11 mouse cellular contexts compared by ENCODE assay signal in genomic region chr7:109841618-109842418, GRCm38 (mm10). TPM values are rescaled to one million over a fixed set of nuclear protein-coding genes. Genes with fewer than 3 reads are reported as not detected.
A peak's percentile ranks its signal among the peaks of the same experiment; 100 is the strongest.
DNase-seq lines count a peak whose midpoint lies in the region; ATAC-seq and TF ChIP-seq lines count a peak whose summit lies in the region.
"Had no signal": no experiment of that assay in that cellular context is flagged by ENCODE, and none has a peak within 500 bp of the region (broad histone marks: within the 10 kb centered on the region; RNA-seq: fewer than 3 reads in every experiment).

No protein-coding gene starts in this region.

- no peak overlapping the region for H3K27ac ChIP-seq in heart, embryonic 12.5 days (ENCODE audit: poor library complexity, severe bottlenecking)
- peak overlapping the region in 1 of 2 experiments; percentile 58; a peak in 2 of 4 replicates for H3K27ac ChIP-seq in heart, embryonic 14.5 days (replicated peaks in 1 of 2; ENCODE audit: control insufficient read depth in 1 of 2, insufficient read depth in 1 of 2, low read depth in 2 of 2, low read length in 2 of 2)
- H3K27ac ChIP-seq in kidney, embryonic 14.5 days (ENCODE audit: low read depth, low read length) = no peak overlapping the region
- H3K27ac ChIP-seq: kidney, postnatal 0 days; stomach, embryonic 15.5 days had no signal

- no peak for TF ChIP-seq CTCF in brain, embryonic 14.5 days (IDR thresholded peaks at IDR 0.05; ENCODE audit: borderline replicate concordance, extremely low read depth, insufficient read depth, insufficient read length)

- peaks cover 24% of the 10 kb centered on the region for H3K4me1 ChIP-seq in heart, embryonic 12.5 days (replicated peaks)
- H3K4me1 ChIP-seq in heart, embryonic 14.5 days (ENCODE audit: control insufficient read depth in 2 of 2, insufficient read depth in 2 of 2, low read length in 2 of 2) = peaks cover 14 to 38% of the 10 kb centered on the region in 2 experiments
- H3K4me1 ChIP-seq in kidney, embryonic 14.5 days (ENCODE audit: control insufficient read depth, insufficient read depth, low read length) = no peaks in the 10 kb centered on the region
- H3K4me1 ChIP-seq: megakaryocyte, embryonic 14.5 days; stomach, embryonic 15.5 days had no signal

- ATAC-seq in heart, embryonic 12.5 days (ENCODE audit: insufficient number of reproducible peaks, low FRiP score) = no peak
- peak; percentile 84 for ATAC-seq in heart, embryonic 14.5 days (ENCODE audit: insufficient number of reproducible peaks, insufficient read depth, low FRiP score, low read depth)
- ATAC-seq in megakaryocyte, adult 5-6 weeks (ENCODE audit: poor library complexity, severe bottlenecking) = no peak
- ATAC-seq in kidney, embryonic 14.5 days (ENCODE audit: low FRiP score, low TSS enrichment) = no peak

- H3K9ac ChIP-seq in heart, embryonic 12.5 days = no peak overlapping the region
- no peak overlapping the region for H3K9ac ChIP-seq in heart, embryonic 14.5 days (ENCODE audit: low read length)
- H3K9ac ChIP-seq in kidney, embryonic 14.5 days (ENCODE audit: low read depth, low read length) = no peak overlapping the region
- H3K9ac ChIP-seq: stomach, embryonic 15.5 days had no signal

- H3K4me3 ChIP-seq in heart, embryonic 12.5 days = no peak overlapping the region
- H3K4me3 ChIP-seq in heart, embryonic 14.5 days (ENCODE audit: control insufficient read depth in 1 of 2, insufficient read depth in 1 of 2, low read depth in 1 of 2, low read length in 2 of 2) = no peak overlapping the region
- H3K4me3 ChIP-seq in kidney, embryonic 14.5 days (ENCODE audit: low read length) = no peak overlapping the region
- H3K4me3 ChIP-seq: megakaryocyte, embryonic 14.5 days; stomach, embryonic 15.5 days had no signal

- peak; percentile 33 for DNase-seq in heart, adult 8-10 months (ENCODE audit: low spot score)
- peak; percentile 95 for DNase-seq in brain, embryonic 14.5 days (ENCODE audit: low read depth)
- peak; percentile 98 for DNase-seq in left cerebral cortex, postnatal 4 days
- no peak for DNase-seq in liver

- TF ChIP-seq POLR2A in brain, embryonic 14.5 days (IDR thresholded peaks at IDR 0.05; ENCODE audit: borderline replicate concordance, extremely low read depth, insufficient read depth, insufficient read length, poor library complexity, severe bottlenecking) = no peak

- intact Hi-C loops in left cerebral cortex, postnatal 4 days (cut with DNase I) = no loop called here

- no peak overlapping the region for H3K4me2 ChIP-seq in heart, embryonic 12.5 days
- no peak overlapping the region for H3K4me2 ChIP-seq in heart, embryonic 14.5 days (ENCODE audit: low read length)
- H3K4me2 ChIP-seq in kidney, embryonic 14.5 days (replicated peaks; ENCODE audit: low read depth, low read length) = no peak overlapping the region
- H3K4me2 ChIP-seq: stomach, embryonic 15.5 days had no signal

- no peaks in the 10 kb centered on the region for H3K27me3 ChIP-seq in heart, embryonic 12.5 days (replicated peaks)
- no peaks in the 10 kb centered on the region for H3K27me3 ChIP-seq in heart, embryonic 14.5 days (ENCODE audit: control insufficient read depth, insufficient read depth, low read length)
- no peaks in the 10 kb centered on the region for H3K27me3 ChIP-seq in kidney, embryonic 14.5 days (ENCODE audit: control insufficient read depth, insufficient read depth, low read length)
- H3K27me3 ChIP-seq: stomach, embryonic 15.5 days had no signal

- no peaks in the 10 kb centered on the region for H3K9me3 ChIP-seq in heart, embryonic 12.5 days (replicated peaks)
- H3K9me3 ChIP-seq in heart, embryonic 14.5 days (ENCODE audit: control insufficient read depth, low read length) = no peaks in the 10 kb centered on the region
- no peaks in the 10 kb centered on the region for H3K9me3 ChIP-seq in kidney, embryonic 14.5 days (ENCODE audit: control insufficient read depth, low read length)
- H3K9me3 ChIP-seq: stomach, embryonic 15.5 days had no signal

- no peaks in the 10 kb centered on the region for H3K36me3 ChIP-seq in heart, embryonic 12.5 days
- H3K36me3 ChIP-seq in heart, embryonic 14.5 days (ENCODE audit: control insufficient read depth, insufficient read depth, low read length) = 0 out of 2 replicates have a peak, but pooled peaks cover 3% of the 10 kb centered on the region
- no peaks in the 10 kb centered on the region for H3K36me3 ChIP-seq in kidney, embryonic 14.5 days (ENCODE audit: control insufficient read depth, insufficient read depth, low read length)
- H3K36me3 ChIP-seq: stomach, embryonic 15.5 days had no signal

- WGBS in heart, embryonic 12.5 days = 78% methylated on average over 13 of the region's 13 CpGs
- 60% methylated on average over 13 of the region's 13 CpGs for WGBS in heart, embryonic 14.5 days
- 91% methylated on average over 13 of the region's 13 CpGs for WGBS in kidney, embryonic 14.5 days

RNA-seq across cellular contexts. Expression of gene Scube2, which starts 23.7 kb away (rescaled TPM):
- total RNA-seq in heart, adult 8-10 months (2022) = 10 to 100 TPM; 24.5 to 32.4 (median 28.6) TPM
- 9.3 and 10.1 TPM in 2 replicates for polyA plus RNA-seq in heart, embryonic 12.5 days (2016; fragmentation: Nextera tagmentation; extraction: Ambion mirVana)
- 0.35 and 1.5 TPM in 2 replicates for polyA plus RNA-seq in brain, embryonic 14.5 days (2012; rRNA removed)
- 12.2 and 12.4 TPM in 2 replicates for polyA plus RNA-seq in heart, embryonic 14.5 days (2014; fragmentation: Nextera tagmentation; extraction: Ambion mirVana)
- 1 to 10 TPM in 1 of 2 experiments, under 1 TPM in 1; 0.74 to 2.0 TPM for total RNA-seq in left cerebral cortex, postnatal 4 days (2021)
- not detected in 2 replicates for total RNA-seq in megakaryocyte, adult 5-6 weeks (2015)
- not detected in 2 replicates for total RNA-seq in megakaryocyte, adult 5-6 weeks (2017)
- 0.34 and 0.77 TPM in 2 replicates for polyA plus RNA-seq in kidney, embryonic 14.5 days (2014; fragmentation: Nextera tagmentation; extraction: Ambion mirVana)

RNA-seq across cellular contexts. Expression of gene Nrip3, which starts 60.0 kb away (rescaled TPM):
- under 1 TPM; 0.09 to 0.25 (median 0.19) TPM for total RNA-seq in heart, adult 8-10 months (2022)
- 0.71 and 1.0 TPM in 2 replicates for polyA plus RNA-seq in heart, embryonic 12.5 days (2016; fragmentation: Nextera tagmentation; extraction: Ambion mirVana)
- 2.6 and 3.2 TPM in 2 replicates for polyA plus RNA-seq in brain, embryonic 14.5 days (2012; rRNA removed)
- polyA plus RNA-seq in heart, embryonic 14.5 days (2014; fragmentation: Nextera tagmentation; extraction: Ambion mirVana) = 0.50 and 0.82 TPM in 2 replicates
- 10 to 100 TPM; 30.9 to 36.1 TPM for total RNA-seq in left cerebral cortex, postnatal 4 days (2021)
- total RNA-seq in megakaryocyte, adult 5-6 weeks (2015) = 0.04 TPM in 1 of 2 replicates, not detected in the other
- not detected in 2 replicates for total RNA-seq in megakaryocyte, adult 5-6 weeks (2017)
- polyA plus RNA-seq in kidney, embryonic 14.5 days (2014; fragmentation: Nextera tagmentation; extraction: Ambion mirVana) = 0.29 and 0.80 TPM in 2 replicates
